Comparison of ENCODE assay signal across 8 mouse cellular contexts in the genomic region with DNA sequence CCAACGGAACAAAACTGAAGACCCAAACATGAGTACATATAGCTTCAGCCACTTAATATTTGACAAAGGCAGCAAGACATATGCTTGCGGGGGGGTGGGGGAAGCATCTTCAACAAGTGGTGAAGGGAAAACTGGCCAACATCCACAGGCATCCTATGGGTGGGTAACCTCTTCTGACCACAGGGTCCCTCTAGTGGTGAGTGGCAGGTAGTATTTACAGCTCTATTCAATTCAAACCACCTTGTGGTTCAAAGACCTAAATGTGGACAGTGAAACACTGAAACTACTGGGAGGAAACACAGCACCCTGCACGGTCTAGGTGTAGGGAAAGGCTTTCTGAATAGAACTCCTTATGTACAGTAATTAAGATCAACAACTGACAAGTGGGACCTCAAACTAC. TPM values are rescaled to one million over a fixed set of nuclear protein-coding genes. Genes with fewer than 3 reads are reported as not detected.
A peak's percentile ranks its signal among the peaks of the same experiment; 100 is the strongest.
DNase-seq lines count a peak whose midpoint lies in the region; TF ChIP-seq lines count a peak whose summit lies in the region.

No protein-coding gene starts in this region.

- H3K4me3 ChIP-seq in ES-E14 (ENCODE audit: insufficient read depth in 1 of 2, low read depth in 1 of 2, low read length in 2 of 2, poor library complexity in 1 of 2, severe bottlenecking in 1 of 2): no peak overlapping the region

- peak; percentile 8 to 22 for DNase-seq in left cerebral cortex, adult 18-20 months (ENCODE audit: low spot score in 2 of 2)
- DNase-seq in left cerebral cortex, postnatal 10 days (ENCODE audit: extremely low spot score in 1 of 2, low spot score in 2 of 2): no peak
- DNase-seq in ES-E14 (ENCODE audit: low read depth, low spot score): peak; percentile 48
- DNase-seq in c-Kit-positive CD71-negative TER-119-negative erythroid progenitor cells, embryonic 14.5 days (ENCODE audit: low read depth): peak; percentile 56
- DNase-seq in heart, postnatal 4 days: peak; percentile 33
- DNase-seq in lung, postnatal 25 days (ENCODE audit: low spot score): peak; percentile 51
- DNase-seq in thymus, postnatal 14 days: peak; percentile 50
- no peak for DNase-seq in adrenal gland, adult 8-10 months

- intact Hi-C loops in left cerebral cortex, postnatal 10 days (cut with DNase I): loop anchor here (10.0 kb wide), 1 partner anchor 51 kb away; the partner anchor contains the start of gene Pip5k1a

- in situ Hi-C loops in ES-E14 (cut with MboI; ENCODE audit: low sequenced_read_pairs in 2 of 2, unreplicated experiment in 2 of 2): no loop called here

- peaks cover 7% of the 10 kb centered on the region for H3K36me3 ChIP-seq in ES-E14 (ENCODE audit: control insufficient read depth, insufficient read depth, low read length, poor library complexity, severe bottlenecking)

- H3K4me1 ChIP-seq in ES-E14 (ENCODE audit: control insufficient read depth in 2 of 2, insufficient read depth in 2 of 2, low read length in 2 of 2, poor library complexity in 1 of 2): peaks cover 0 to 8% of the 10 kb centered on the region in 2 experiments; a peak in 1 of 4 replicates

- H3K9me3 ChIP-seq in ES-E14 (ENCODE audit: control insufficient read depth, insufficient read depth, low read depth, low read length): no peaks in the 10 kb centered on the region

- H3K27ac ChIP-seq in ES-E14 (ENCODE audit: insufficient read depth, low read depth, low read length, poor library complexity, severe bottlenecking): no peak overlapping the region

- no peak overlapping the region for H3K9ac ChIP-seq in ES-E14 (ENCODE audit: insufficient read depth, low read depth, low read length, poor library complexity, severe bottlenecking)

TF ChIP-seq in ES-E14, 5 proteins besides CTCF, POLR2A, EP300 and RAD21:
- TF ChIP-seq HCFC1 (IDR thresholded peaks at IDR 0.05; ENCODE audit: borderline replicate concordance, insufficient read depth, low read length): no peak
- TF ChIP-seq MAFK (IDR thresholded peaks at IDR 0.05; ENCODE audit: insufficient read depth, low read depth, low read length): no peak
- no peak for TF ChIP-seq ZC3H11A (IDR thresholded peaks at IDR 0.05; ENCODE audit: borderline replicate concordance, low read depth, low read length)
- TF ChIP-seq ZNF384 (IDR thresholded peaks at IDR 0.05; ENCODE audit: low read depth, low read length): no peak
- TF ChIP-seq CHD2 (IDR thresholded peaks at IDR 0.05; ENCODE audit: low read depth, low read length): no peak
TF ChIP-seq in ES-E14: peak in this region for 0.

RNA-seq across cellular contexts. Expression of gene Psmd4, which starts 11.3 kb away (rescaled TPM):
- total RNA-seq in left cerebral cortex, adult 18-20 months (2021): 100 to 1,000 TPM; 165 to 171 TPM
- total RNA-seq in left cerebral cortex, postnatal 10 days (2021): 100 to 1,000 TPM; 155 to 167 TPM
- total RNA-seq in ES-E14 (2012; rRNA removed): 258 and 291 TPM in 2 replicates
- 100 to 1,000 TPM; 145 to 147 TPM for total RNA-seq in heart, postnatal 4 days (2021)
- total RNA-seq in adrenal gland, adult 8-10 months (2022): 100 to 1,000 TPM; 219 to 265 (median 258) TPM

RNA-seq across cellular contexts. Expression of gene Zfp687, which starts 38.5 kb away (rescaled TPM):
- total RNA-seq in left cerebral cortex, adult 18-20 months (2021): 10 to 100 TPM; 23.1 to 24.6 TPM
- 10 to 100 TPM; 20.8 to 21.8 TPM for total RNA-seq in left cerebral cortex, postnatal 10 days (2021)
- 19.8 and 20.6 TPM in 2 replicates for total RNA-seq in ES-E14 (2012; rRNA removed)
- total RNA-seq in heart, postnatal 4 days (2021): 10 to 100 TPM; 30.7 to 33.4 TPM
- total RNA-seq in adrenal gland, adult 8-10 months (2022): 10 to 100 TPM; 33.8 to 57.6 (median 46.8) TPM

RNA-seq across cellular contexts. Expression of gene Pip5k1a, which starts 53.0 kb away (rescaled TPM):
- 10 to 100 TPM; 53.1 to 61.1 TPM for total RNA-seq in left cerebral cortex, adult 18-20 months (2021)
- total RNA-seq in left cerebral cortex, postnatal 10 days (2021): 10 to 100 TPM; 27.8 to 29.2 TPM
- total RNA-seq in ES-E14 (2012; rRNA removed): 23.2 and 30.7 TPM in 2 replicates
- total RNA-seq in heart, postnatal 4 days (2021): 10 to 100 TPM; 30.9 to 33.7 TPM
- total RNA-seq in adrenal gland, adult 8-10 months (2022): 10 to 100 TPM; 47.4 to 69.4 (median 54.9) TPM

RNA-seq across cellular contexts. Expression of gene Vps72, which starts 57.1 kb away (rescaled TPM):
- total RNA-seq in left cerebral cortex, adult 18-20 months (2021): 10 to 100 TPM; 41.7 to 44.4 TPM
- total RNA-seq in left cerebral cortex, postnatal 10 days (2021): 10 to 100 TPM; 41.6 to 43.7 TPM
- 34.4 and 35.7 TPM in 2 replicates for total RNA-seq in ES-E14 (2012; rRNA removed)
- 10 to 100 TPM; 48.4 to 51.8 TPM for total RNA-seq in heart, postnatal 4 days (2021)
- 10 to 100 TPM; 54.8 to 72.9 (median 63.4) TPM for total RNA-seq in adrenal gland, adult 8-10 months (2022)

Comparison
In these comparisons a context has a peak if more than half of its experiments do, and no peak if none do; other contexts are left out.
1. DNase-seq: peak in left cerebral cortex, adult 18-20 months (2 of 2), ES-E14 (single experiment), c-Kit-positive CD71-negative TER-119-negative erythroid progenitor cells, embryonic 14.5 days (single experiment), heart, postnatal 4 days (single experiment), lung, postnatal 25 days (single experiment) and thymus, postnatal 14 days (single experiment); none in left cerebral cortex, postnatal 10 days (0 of 2) and adrenal gland, adult 8-10 months (single experiment).